Mouse (Mus musculus) embryo, embryonic 10 days (tissue): Measurements from ENCODE around the gene Map2k6.

Experiments used
- DNase-seq: peaks from one replicate; pipeline ENCODE4 v3.0.0-alpha.2; 2015; ENCODE audit warnings: low spot score

Gene Map2k6

DNA sequence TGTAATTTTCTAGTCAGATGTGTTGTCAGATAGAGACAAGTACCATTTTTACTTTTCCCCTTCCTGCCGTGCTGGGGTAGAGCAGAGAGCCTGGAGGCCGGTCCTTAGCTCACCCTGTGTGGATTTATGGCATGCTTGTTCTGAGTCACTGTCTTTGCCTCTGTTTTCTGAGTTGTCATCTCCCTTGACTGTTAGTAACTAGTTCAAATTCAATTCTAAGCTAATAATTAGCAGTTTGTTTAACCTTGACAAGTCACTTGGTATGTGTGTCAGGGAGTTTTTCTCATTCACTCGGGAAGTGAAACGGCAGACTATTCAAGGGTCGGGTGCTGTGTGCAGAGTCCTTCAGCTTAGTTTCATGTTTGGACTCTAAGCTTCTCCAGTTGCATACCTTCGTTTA, 86.2 kb downstream of the Map2k6 start:
- DNase-seq, result no peak

- no peak for DNase-seq
These were observed 88.9 kb downstream of the Map2k6 start for GRCm38 (mm10) chr11:110487796-110488195.

DNA sequence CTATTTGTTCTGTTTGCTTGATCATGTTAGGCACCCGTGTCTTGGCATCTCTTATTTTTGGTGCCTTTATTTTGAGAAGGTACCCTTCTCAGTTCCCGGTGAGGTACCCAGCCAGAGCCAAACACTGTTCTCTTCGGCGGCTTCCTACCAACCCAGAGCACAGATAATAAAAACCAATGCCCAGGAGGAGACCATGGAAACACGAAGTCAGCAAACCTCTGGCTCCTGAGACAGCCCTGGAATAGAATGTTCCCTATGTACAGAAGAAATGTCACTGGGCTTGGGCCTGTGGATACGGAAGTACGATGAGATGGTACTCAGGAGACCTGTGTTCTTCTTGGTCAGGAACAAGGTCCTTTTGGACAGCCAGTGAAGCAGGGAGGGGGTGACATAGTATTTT, 89.4 kb downstream of the Map2k6 start:
- DNase-seq, result no peak

GRCm38 (mm10) chr11:110495323-110496060, 96.6 kb downstream of the Map2k6 start:
- DNase-seq, result no peak

DNA sequence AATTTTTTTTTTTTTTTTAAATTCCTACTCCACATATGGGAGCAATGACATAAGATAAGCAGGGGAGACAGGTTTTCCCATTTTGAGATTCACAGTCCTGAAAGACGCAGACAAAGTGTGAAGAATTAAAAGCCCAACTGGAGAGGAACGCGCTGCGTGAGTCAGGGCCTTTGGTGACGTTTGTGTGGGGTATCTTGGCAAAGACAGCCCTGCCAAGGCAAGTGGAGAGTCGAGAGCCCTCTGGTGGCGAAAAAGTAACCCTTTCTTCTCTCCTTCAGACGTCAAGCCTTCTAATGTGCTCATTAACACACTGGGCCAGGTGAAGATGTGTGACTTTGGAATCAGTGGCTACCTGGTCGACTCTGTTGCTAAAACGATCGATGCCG, 97.1 kb downstream of the Map2k6 start:
- DNase-seq, result peak; percentile 67

DNA sequence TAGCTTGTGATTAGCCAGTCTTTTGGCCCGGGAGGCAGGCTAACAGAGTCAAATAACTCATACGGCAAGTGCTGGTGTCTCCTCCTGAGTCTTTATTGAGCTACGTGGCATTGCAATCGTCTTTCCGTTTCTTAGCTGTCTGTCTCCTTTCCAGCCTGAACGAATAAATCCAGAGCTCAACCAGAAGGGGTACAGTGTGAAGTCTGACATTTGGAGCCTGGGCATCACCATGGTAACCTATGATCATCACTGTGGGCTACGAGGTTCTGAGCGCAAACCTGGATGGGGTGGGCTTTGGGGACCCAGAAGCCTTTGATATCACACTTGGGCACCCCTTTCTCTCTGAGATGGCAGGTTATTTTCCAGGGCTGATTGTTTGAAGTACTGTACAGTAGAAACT, 98.8 kb downstream of the Map2k6 start:
- DNase-seq, result no peak

DNA sequence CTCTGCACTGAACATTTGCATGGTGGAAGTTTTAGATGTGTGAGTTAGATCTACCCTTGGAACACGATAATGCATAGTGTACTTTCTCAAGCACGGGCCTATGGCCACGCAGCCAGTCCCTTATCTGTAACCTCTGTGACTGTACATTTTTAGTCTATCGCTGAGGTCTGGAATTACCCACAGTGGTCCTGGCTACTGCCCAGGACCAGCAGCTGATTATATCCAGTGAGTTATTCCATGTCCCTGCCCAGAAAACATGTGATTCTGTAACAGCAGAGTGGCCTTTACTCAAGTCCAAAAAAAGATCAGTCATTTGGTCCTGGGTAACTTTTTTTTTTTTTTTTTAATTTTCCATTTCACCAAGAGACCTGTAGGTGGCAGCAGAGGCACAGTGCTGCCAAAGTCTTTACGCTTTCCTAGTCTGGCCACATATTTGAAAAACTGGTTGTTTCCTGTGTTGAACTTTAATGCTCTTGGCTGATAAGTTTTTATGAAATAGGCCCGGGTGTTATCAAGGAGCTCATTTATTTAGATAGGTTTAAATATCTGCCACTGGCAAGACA, 99.8 kb downstream of the Map2k6 start:
- DNase-seq, result peak; percentile 57

GRCm38 (mm10) chr11:110502937-110503670, 104.2 kb downstream of the Map2k6 start:
- DNase-seq, result no peak

GRCm38 (mm10) chr11:110511466-110511865, 112.5 kb downstream of the Map2k6 start:
- DNase-seq, result no peak

- DNase-seq, result no peak
These were observed 119.7 kb downstream of the Map2k6 start for GRCm38 (mm10) chr11:110518648-110519047.

DNA sequence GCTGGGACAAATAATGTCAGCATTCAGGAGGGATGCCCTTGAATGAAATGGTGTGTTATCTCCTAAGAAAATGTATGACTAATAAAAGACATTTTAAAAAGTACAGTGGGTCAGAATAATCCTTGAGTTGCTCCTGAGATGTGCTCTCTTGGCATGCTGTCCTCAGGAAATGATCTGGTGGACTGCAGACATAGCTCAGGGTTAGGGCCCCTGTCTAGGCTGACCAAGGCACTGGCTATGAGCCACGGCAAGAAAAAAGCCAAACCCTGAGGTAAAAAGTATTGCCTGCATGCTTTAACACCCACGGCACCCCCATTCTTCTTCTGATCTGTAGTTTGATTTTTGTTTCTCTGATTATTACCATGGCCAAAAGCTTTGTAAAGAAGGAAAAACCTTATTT, 124.0 kb downstream of the Map2k6 start:
- no peak for DNase-seq

GRCm38 (mm10) chr11:110526156-110526555, 127.2 kb downstream of the Map2k6 start:
- no peak for DNase-seq

GRCm38 (mm10) chr11:110531087-110531486, 132.2 kb downstream of the Map2k6 start:
- no peak for DNase-seq

GRCm38 (mm10) chr11:110534856-110535255, 135.9 kb downstream of the Map2k6 start:
- no peak for DNase-seq

GRCm38 (mm10) chr11:110536533-110536932, 137.6 kb downstream of the Map2k6 start:
- DNase-seq, result no peak

- DNase-seq, result peak; percentile 85
These were observed 138.7 kb downstream of the Map2k6 start for GRCm38 (mm10) chr11:110537602-110538001.

- no peak for DNase-seq
These were observed 139.3 kb downstream of the Map2k6 start for GRCm38 (mm10) chr11:110538206-110538605.

GRCm38 (mm10) chr11:110541933-110542332, 143.0 kb downstream of the Map2k6 start:
- no peak for DNase-seq

- DNase-seq, result no peak
These were observed 145.7 kb downstream of the Map2k6 start for GRCm38 (mm10) chr11:110544419-110545210.

- no peak for DNase-seq
These were observed 146.5 kb downstream of the Map2k6 start for GRCm38 (mm10) chr11:110545416-110545815.

DNA sequence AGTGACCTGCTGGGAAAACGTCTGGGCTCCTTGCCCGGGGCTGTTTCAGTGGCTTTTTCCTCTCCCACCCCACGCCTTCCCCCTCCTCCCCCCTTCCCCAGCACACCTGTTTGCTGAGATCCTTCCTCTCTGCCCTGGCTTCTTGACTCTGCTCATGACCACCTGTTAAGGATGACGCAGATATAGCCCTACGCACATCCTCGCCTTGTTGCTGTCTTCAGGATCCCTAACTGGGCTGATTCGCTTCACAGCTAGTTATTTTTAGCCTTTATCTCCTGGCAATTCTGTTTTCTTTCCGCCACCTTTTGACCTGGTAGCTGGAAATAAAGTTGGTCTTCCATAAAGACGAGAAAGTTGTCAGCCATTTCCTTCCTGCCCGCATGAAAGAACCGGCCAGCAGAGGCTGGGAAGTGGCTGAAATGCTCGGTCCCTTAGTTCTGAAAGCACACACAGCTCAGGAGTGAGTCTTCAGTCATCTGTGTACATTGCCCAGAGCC, 152.6 kb downstream of the Map2k6 start:
- no peak for DNase-seq
